Mouse (Mus musculus): ENCODE measurements around the gene Cox7a2l.

- TF ChIP-seq CTCF (IDR thresholded peaks at IDR 0.05; ENCODE audit: extremely low read depth, insufficient read length, insufficient replicate concordance, low read depth, low read length) (no peak), POLR2A (IDR thresholded peaks at IDR 0.05; ENCODE audit: low read depth, low read length) (no peak)
These were observed 5.0 kb downstream of the Cox7a2l start for GRCm38 (mm10) chr17:83512130-83512529.
